Mouse (Mus musculus): ENCODE data around the gene Xrcc5.

DNA sequence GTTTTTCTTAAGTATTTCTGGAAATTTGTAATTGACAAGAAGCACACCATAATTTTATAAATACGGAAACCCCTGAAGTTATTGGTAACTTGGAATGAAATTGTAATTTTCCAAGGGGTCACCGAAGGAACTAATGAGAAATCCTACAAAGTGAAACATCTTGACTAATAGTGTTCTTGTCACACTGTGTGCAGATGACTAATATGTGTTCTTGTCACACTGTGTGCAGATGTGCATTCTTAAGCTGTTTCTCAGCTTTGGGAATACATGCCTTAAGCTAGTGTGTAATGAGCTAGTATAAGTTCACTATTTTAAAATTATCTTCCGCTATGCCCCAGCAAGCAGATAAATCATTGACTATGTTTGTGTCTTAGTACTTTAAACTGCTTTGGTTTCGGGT is 16.0 kb downstream of the Xrcc5 start:
- TF ChIP-seq CTCF (IDR thresholded peaks at IDR 0.05; ENCODE audit: control insufficient read depth, insufficient read depth, low read length), result no peak
- TF ChIP-seq POLR2A (IDR thresholded peaks at IDR 0.05; ENCODE audit: borderline replicate concordance, control insufficient read depth, low read depth, low read length), result no peak

Data from bone marrow, adult 2 months (tissue).